Mouse (Mus musculus) kidney, adult 2 months (tissue): ENCODE measurements at regions not wholly inside any gene's neighbourhood (a gene's known extent, or its start where the extent isn't known, plus 50 kb on each side); places are given as distances from the start of the nearest gene placed in this dataset.

ENCODE experiments used
- DNase-seq: peaks from one replicate; pipeline ENCODE4 v3.0.0; 2021
- H3K27ac ChIP-seq: fragments of 200-500 bp; 2 replicates; pipeline ENCODE4 v1.5.1; 2012; ENCODE audit warnings: low read depth, low read length, control low read depth, inconsistent platforms; ENCODE audit not compliant: insufficient read depth
- H3K27me3 ChIP-seq: fragments of 200-500 bp; replicated peaks from 2 replicates; pipeline ENCODE4 v1.6.1; 2012; ENCODE audit warnings: mild to moderate bottlenecking, moderate library complexity, low read length, inconsistent platforms; ENCODE audit not compliant: control insufficient read depth, insufficient read depth
- H3K36me3 ChIP-seq: fragments of 200-500 bp; 2 replicates; pipeline ENCODE4 v1.6.1; 2012; ENCODE audit warnings: mild to moderate bottlenecking, moderate library complexity, low read length, inconsistent platforms; ENCODE audit not compliant: control insufficient read depth, insufficient read depth
- H3K4me1 ChIP-seq: fragments of 200-500 bp; 2 replicates; pipeline ENCODE4 v1.6.1; 2011; ENCODE audit warnings: low read length; ENCODE audit not compliant: control insufficient read depth, insufficient read depth
- H3K4me3 ChIP-seq: fragments of 200-500 bp; 2 replicates; pipeline ENCODE4 v1.5.1; 2011; ENCODE audit warnings: mild to moderate bottlenecking, low read depth, low read length, control low read depth; ENCODE audit not compliant: insufficient read depth
- CTCF ChIP-seq: fragments of 200-500 bp; conservative IDR thresholded peaks from 2 replicates; pipeline ENCODE4 v1.5.1; 2011; ENCODE audit warnings: low read depth, mild to moderate bottlenecking, control low read depth, low read length, moderate library complexity, mixed read lengths; ENCODE audit not compliant: insufficient read depth, insufficient read length
- POLR2A ChIP-seq: fragments of 200-500 bp; IDR thresholded peaks from one replicate; pipeline ENCODE4 v1.6.1; 2011; ENCODE audit warnings: low read depth, low read length, control low read depth
- WGBS: fragments of 180-500 bp; shearing (Covaris S2); methylation state at CpG from one replicate; pipeline ENCODE4 v1.1.7; 2018; 5-methylcytosine and 5-hydroxymethylcytosine counted together

DNA sequence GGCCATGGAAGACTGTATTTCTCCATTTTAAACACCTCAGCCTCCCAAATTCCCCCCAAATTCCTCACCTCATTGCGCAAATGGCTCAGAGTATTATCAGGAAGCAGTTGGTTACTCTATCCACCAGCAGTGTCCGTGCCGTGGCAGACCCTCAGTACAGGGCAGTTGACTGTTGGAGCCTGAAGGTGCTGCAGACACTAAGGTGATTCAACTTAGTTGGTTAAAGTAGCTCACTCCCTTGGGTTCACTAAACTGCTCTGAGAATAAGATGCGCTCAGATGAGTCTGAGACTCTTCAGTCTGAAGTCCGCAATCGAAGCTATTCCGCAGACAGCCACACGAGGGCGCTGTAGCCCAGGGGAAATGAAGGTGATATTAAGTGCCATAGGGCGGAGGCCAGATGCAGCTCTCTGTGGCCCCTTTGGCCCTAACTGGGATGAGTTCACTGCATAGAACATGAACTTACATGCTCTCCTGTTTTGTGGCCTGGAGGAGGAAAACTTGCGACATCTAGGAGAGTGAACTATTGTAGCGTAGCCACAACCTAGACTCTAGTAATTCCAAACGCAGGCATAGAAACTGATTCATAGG lies 62.9 kb downstream of the Amer3 start:
- H3K4me1 ChIP-seq: no peaks in the 10 kb centered on the region
- H3K36me3 ChIP-seq: no peaks in the 10 kb centered on the region
- TF ChIP-seq POLR2A (no peak), CTCF (peak; percentile 73)
- 35% methylated on average over 13 of the region's 13 CpGs for WGBS
- no peaks in the 10 kb centered on the region for H3K27me3 ChIP-seq
- no peak overlapping the region for H3K27ac ChIP-seq
- DNase-seq: peak; percentile 40
- no peak overlapping the region for H3K4me3 ChIP-seq

DNA sequence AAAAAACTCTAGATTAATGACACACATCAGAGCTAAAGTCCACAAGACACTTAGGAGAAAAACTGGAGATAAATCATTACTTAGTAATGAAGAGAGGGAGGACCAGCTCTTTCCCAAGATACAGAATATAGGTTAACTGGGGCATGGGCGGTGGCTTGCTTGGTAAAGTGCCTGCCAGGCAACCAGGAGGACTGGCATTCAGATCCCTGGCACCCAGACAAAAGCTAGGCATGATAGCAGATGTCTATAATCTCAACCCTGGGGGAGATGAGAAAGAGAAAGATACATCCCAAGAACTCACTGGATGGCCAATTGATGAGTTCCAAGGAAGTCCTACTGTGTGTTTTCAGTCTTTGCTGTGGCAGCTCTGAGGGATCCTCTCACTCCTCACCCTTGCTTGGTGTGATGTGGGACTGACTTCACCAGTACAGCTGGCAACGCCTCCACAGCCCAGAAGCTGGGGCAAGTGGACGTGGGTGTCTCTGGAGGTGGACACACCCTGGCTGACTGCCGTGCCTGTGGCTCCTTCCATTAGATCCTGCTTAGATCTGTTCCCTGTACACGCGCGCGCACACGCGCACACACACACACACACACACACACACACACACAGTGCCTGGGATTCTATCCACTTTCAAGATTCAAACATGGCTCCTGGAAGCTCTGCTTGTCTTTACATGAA lies 74.6 kb downstream of the Amer3 start:
- no peak for TF ChIP-seq POLR2A
- TF ChIP-seq CTCF: no peak
- H3K27ac ChIP-seq: no peak overlapping the region
- WGBS: 89% methylated on average over 10 of the region's 10 CpGs

DNA sequence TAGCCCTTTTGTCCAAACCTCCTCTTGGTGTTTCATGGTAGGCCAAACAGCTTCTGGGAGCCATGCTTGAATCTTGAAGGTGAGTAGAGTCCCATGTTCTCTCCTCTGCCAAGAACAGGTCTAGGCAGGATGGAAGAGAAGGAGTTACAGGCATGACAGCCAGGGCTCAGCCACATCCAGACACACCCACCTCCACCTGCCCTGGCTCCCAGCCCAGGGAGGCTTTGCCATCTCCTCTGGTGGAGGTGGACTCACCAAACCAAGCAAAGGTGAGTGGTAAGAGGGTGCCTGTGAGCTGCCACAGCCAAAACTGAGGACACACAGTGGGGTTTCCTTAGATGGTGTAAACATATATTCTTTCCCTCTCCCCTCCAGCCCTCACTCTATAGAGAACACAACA lies 78.0 kb downstream of the Amer3 start:
- no peak overlapping the region for H3K4me3 ChIP-seq
- H3K27me3 ChIP-seq: no peaks in the 10 kb centered on the region
- no peaks in the 10 kb centered on the region for H3K4me1 ChIP-seq
- TF ChIP-seq POLR2A (no peak), CTCF (no peak)
- no peaks in the 10 kb centered on the region for H3K36me3 ChIP-seq
- DNase-seq: no peak
- H3K27ac ChIP-seq: no peak overlapping the region

More for the DNA sequence above, 74.6 kb downstream of the Amer3 start:
- DNase-seq: no peak
- Histone ChIP-seq H3K4me1 (no peaks in the 10 kb centered on the region), H3K4me3 (no peak overlapping the region), H3K27me3 (no peaks in the 10 kb centered on the region), H3K36me3 (no peaks in the 10 kb centered on the region)

DNA sequence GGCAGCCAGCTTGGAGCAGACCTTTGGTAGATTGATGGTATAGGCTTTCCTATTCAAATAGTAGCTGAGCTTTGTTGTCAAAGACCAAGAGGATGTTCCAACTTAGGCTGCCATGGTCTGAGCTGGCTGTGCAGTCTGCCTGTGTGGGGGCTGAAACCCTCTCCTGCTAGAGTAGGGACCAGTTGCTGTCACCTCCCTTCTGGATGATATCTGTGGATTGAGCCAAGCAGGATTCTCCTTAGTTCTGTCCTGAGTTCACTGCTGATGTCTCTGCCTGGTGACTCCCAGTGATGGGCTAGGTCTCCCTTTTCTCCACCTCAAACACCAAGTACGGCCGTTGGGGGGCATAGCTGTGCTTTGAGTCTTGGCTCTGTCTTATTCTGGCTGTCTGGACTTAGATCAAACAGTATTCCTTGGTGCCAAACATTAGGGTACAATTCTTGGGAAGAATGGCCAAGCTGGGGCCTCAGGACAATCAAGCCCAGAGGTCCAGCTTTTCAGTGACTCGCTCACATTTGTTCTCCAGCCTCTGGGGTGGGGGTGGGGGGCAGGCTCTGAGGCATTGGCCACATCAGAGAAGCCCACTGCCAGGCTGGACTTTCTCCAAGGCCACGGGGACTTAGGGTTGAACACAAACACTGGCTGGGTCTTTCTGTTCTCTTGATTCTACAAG lies 84.6 kb downstream of the Amer3 start:
- no peaks in the 10 kb centered on the region for H3K27me3 ChIP-seq
- WGBS: 59% methylated on average over 4 of the region's 4 CpGs

DNA sequence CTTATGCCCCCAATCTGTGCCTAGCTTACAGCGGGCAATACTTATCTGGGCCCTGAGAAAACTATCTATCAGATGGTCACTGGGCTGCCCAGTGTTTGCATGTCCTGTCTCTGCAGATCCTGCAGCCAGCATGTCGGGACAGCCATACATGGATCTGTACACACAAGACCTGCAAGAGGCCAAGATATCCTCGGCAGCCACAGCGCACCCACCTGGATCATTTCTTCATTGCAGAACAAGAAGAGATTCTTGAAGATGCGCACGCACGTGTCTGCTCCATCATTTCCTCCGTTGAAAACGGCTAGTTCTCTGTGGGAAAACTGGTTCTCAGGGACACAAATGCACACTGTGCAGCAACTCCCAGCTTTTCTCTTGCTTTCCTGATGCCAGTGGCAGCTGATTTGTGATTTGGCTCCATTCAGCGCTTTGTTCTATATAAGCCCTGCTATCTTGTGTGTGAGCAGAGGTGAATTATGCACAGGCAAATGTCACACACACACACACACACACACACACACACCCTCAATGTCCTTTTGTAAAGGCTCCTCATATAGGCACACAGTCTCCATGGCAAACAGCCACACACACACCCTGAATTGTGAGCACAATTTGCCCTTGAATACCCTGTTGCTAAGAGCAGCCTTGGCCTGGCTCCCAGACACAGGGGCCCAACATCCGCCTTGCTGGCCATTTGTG lies 85.5 kb downstream of the Amer3 start:
- Histone ChIP-seq H3K36me3 (no peaks in the 10 kb centered on the region), H3K4me3 (no peak overlapping the region), H3K27ac (no peak overlapping the region), H3K4me1 (no peaks in the 10 kb centered on the region), H3K27me3 (no peaks in the 10 kb centered on the region)
- TF ChIP-seq POLR2A (no peak), CTCF (no peak)
- 85% methylated on average over 11 of the region's 11 CpGs for WGBS
- DNase-seq: no peak

More for the DNA sequence above, 84.6 kb downstream of the Amer3 start:
- Histone ChIP-seq H3K36me3 (no peaks in the 10 kb centered on the region), H3K4me3 (no peak overlapping the region), H3K27ac (no peak overlapping the region), H3K4me1 (no peaks in the 10 kb centered on the region)
- no peak for DNase-seq
- no peak for TF ChIP-seq CTCF
- TF ChIP-seq POLR2A: no peak

DNA sequence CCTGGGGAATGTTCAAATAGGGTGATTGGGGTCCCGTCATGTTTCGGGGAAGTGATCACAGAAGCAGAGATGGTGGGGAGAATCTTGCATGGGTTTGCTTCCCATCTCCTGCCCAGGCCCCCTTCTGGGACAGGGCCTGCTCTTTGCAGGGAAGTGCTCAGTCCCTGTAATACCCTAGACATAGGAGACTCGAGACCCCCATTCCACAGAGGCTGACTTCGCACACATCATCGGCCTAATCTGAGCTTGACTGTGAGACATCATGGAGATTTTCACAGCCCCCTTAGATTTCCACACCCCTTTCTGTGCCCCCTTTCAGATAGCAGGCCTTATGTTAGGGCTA lies 86.0 kb downstream of the Amer3 start:
- 88% methylated on average over 5 of the region's 5 CpGs for WGBS

DNA sequence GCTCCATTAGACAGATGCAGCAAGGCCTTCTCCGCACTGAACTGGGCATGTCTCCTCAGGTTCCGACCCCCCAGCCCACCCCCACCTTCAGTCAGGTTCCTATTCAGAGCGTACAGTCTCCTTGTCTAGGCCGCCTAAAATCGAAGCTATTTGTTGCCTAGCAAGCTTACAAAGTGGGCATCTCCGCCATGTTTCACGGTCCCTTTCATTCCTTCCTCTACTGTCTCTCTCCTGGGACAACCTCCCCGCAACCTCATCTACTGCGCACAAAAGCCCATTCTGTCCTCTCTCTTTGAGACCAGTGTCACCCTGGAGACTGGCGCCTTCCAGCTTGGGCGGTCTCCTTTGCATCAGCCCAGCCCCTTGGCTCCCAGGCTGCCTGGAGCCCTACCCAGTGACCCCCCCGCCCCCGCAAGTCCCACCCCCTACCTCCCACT lies 86.8 kb downstream of the Amer3 start:
- 86% methylated on average over 13 of the region's 13 CpGs for WGBS
- H3K27me3 ChIP-seq: no peaks in the 10 kb centered on the region
- H3K27ac ChIP-seq: no peak overlapping the region
- H3K4me3 ChIP-seq: no peak overlapping the region
- TF ChIP-seq POLR2A (no peak), CTCF (no peak)
- DNase-seq: no peak
- no peaks in the 10 kb centered on the region for H3K36me3 ChIP-seq
- H3K4me1 ChIP-seq: no peaks in the 10 kb centered on the region

More for the DNA sequence above, 86.0 kb downstream of the Amer3 start:
- TF ChIP-seq POLR2A: no peak
- no peak for TF ChIP-seq CTCF
- no peaks in the 10 kb centered on the region for H3K27me3 ChIP-seq
- H3K4me1 ChIP-seq: no peaks in the 10 kb centered on the region
- no peak overlapping the region for H3K4me3 ChIP-seq
- H3K36me3 ChIP-seq: no peaks in the 10 kb centered on the region
- DNase-seq: no peak
- H3K27ac ChIP-seq: no peak overlapping the region
